Mouse (Mus musculus) thymus, postnatal 4 days (tissue): ENCODE measurements around the gene Cacna1c.

ENCODE experiments used
- DNase-seq: peaks from one replicate; pipeline ENCODE4 v3.0.0; 2021

Cacna1c gene

DNA sequence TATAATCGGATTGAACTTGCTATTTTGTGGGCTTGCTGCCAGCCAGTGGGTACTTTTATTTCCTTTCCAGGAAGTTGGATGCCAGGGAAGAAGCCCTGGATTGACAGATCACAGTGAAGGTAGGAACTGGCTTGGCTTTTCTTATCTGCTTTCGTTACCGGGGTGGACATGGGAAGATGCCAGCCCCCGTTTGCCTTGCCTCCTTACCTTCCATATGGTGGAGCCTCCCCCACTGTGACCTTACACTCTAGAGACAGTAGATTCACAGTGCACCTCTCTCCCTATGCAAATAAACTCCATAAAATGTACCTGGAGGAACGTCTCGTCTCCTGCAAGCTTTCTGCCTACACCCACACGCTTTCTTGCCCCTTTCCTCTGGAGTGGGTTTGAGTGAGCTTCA lies 459.7 kb downstream of the Cacna1c start:
- no peak for DNase-seq

- no peak for DNase-seq
Measured at GRCm38 (mm10) chr6:118735145-118735544, 461.1 kb downstream of the Cacna1c start.

DNA sequence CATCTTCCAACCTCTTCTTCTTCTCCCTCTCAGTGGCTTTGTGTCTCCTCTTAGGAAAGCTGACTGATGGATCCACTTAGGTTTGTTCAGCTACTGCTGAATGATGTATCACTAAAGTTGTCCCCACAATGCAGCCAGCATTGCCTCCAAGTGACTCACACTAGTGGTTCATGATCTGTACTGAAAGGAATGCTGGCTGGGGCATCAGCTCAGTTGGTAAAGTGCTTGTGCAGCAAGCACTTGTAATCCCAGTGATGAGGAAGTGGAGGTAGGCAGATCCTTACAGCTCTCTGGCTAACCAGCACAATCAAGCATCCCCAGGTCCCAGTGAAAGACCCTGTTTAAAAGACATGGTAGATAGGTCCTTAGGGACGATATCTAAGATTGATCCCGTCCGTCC lies 464.3 kb downstream of the Cacna1c start:
- no peak for DNase-seq

GRCm38 (mm10) chr6:118724908-118725307 lies 471.3 kb downstream of the Cacna1c start:
- DNase-seq, result no peak

DNA sequence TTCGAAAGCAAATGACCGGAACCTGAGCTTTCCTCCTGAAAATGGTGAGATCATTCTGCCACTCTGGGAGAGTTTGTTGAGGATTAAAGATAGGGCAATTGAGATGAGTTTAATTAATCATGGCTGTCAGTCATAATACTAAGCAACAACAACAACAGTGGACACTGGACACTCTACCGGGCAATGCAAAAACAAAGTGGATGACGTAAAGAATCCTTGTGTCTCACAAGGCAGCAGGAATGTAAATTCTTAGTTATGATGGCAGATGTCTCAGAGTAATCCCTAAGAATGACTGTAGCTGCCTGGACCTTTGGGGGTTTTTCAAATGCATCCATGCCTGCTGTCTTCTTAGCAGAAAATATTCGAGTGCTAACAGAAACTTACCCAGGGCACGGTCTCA lies 471.8 kb downstream of the Cacna1c start:
- DNase-seq, result no peak

DNA sequence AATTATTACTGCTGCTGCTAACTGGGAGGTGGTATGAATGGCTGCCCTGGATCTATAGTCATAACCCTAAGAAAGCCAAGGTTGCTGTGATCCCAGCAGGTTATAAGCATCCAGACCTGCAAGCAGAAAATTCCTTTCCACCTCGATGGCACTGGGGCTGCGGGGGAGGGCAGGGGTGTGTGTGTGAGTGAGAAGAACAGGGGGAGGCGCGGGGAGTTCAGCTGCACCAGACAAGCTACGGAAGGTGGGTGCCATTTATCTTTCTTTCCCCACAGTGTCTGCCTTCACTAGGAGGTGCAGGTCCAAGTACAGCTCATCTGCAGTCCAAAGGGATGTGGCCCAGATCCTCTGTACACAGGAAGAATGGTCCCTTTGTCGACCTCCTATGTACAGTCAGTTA lies 473.9 kb downstream of the Cacna1c start:
- DNase-seq, result no peak

- DNase-seq, result no peak
Measured at GRCm38 (mm10) chr6:118719486-118719885, 476.7 kb downstream of the Cacna1c start.

DNA sequence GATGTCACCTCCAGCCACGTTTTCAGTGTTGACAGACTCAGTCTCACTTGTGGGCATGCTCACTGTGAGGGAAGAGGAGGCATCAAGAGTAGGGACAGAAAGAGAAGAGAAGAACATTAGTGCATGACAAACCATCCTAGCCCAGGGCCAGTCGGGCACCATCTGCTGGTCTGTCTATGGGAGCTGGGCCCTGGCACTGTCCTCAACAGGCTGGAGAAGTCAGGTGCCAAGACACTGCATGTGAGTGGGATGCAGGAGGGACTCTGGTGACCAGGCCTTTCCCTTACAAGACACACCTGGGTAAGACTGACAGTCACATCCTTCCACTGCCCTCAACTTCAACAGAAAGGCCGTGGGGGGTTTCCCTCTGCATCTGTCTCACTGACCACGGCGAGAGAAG lies 482.9 kb downstream of the Cacna1c start:
- no peak for DNase-seq

GRCm38 (mm10) chr6:118711677-118712322 lies 484.4 kb downstream of the Cacna1c start:
- DNase-seq, result no peak

DNA sequence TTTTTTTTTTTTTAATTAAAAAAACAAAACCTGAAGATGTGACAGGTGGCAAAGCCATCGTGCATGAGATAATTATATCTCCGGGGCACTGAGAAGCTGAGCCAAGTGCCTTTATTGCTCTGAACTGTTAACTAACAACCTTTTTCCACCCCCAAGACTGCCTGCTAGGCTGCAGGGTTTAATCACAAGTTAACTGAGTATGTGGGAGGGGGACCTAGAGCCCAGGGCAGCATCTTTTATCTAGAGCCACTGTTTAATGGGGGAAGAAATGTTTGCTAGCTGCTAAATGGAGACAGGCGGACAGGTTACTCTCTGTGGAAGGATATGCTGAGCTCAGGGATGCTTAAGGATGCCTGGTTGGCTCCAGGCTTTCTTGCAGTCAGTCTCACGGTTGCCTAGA lies 489.2 kb downstream of the Cacna1c start:
- DNase-seq, result no peak

DNA sequence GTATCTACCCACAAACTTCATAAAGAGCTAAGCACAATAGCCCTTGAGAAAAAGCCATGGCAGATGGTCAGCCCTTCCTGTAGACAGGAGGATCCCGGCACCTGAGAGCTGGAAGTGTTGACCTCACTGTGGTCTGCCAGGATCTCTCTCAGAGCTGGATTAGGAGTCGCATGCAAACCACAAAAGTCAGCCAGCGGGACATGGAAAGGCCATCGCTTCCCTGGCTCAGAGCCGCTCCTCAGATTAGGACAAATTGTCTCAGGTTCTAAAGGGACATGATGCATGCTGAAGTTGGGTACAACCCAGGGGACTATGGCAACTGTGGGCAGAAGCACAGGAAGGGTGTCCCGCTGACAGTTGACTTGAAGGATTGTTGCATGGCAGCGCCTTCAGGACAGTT lies 490.4 kb downstream of the Cacna1c start:
- DNase-seq, result no peak

GRCm38 (mm10) chr6:118694626-118695025 lies 501.6 kb downstream of the Cacna1c start:
- no peak for DNase-seq

DNA sequence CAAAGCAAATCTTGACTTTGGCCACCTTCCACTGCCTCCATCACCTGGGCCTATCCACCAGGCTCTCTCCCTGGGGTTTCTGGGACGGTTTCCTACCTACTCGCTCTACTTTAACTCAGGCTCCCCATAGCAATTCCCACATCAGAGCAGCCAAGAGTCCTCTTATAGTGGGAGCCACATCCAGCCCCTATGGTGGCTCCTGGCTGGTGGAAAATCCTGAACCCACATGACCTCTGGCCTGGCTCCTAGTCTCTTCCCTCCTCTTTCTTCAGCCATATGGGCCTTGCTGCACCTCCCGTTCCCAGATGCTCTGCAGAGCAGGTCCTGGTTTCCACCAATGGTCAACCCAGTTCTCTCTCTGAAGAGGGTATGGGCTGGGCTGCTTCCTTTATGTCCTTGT lies 506.8 kb downstream of the Cacna1c start:
- DNase-seq, result no peak

DNA sequence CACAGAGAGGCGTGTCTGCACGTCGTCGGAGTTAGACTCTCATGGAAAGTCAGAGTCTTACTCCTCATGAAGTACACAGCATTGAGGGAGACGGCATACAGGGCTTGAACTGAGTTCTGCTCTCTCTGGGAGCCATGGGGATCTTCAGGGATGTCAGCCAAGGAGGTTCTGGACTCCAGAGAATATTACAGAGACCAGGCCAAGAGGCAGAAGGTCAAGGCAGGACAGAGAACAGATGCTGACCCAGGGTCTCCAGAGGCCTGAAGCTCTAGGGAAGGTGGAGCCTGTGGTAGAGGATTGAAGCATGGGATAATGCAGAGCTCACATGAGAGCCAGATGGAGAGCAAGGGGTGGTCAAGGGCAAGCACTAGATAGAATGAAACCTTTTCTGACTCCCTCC lies 507.4 kb downstream of the Cacna1c start:
- no peak for DNase-seq

DNA sequence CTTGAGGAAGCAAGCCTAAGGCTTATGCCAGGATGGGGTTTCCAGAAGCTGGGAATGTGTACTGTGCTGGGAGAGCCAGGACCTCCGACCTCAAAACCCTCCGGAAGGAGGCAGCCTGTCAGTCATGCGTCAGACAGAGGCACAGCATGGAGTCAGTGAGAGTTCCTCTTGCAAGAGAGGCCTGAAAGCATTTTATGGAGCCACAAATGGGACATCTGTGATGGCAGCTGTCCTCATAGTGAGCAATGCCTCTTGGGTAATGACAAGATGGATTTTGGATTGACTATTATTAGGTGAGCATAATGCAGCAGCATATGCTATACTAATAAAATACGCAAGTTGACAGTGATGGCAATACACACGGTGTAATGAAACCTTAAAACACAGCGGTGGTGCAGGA lies 515.4 kb downstream of the Cacna1c start:
- DNase-seq, result no peak

DNA sequence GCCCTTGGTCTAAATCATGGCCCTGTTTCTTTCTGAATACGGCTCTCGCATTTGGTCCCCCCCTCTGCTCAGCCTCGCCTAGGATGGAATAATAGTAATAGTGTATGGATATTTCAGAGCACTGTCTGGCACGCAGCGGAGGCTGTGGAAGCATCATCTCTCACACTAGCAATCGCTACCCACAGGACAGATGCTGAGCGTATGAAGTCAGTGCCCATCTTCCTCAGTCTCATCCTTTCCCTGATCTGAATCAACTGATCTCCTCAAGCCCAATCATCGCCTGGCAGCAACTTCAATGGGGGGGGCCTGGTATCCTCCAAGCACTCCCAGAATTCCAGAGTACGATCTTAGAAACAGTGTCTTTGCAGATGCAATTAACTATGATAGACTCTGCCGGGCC lies 518.2 kb downstream of the Cacna1c start:
- no peak for DNase-seq

- DNase-seq, result no peak
Measured at GRCm38 (mm10) chr6:118677306-118677705, 518.9 kb downstream of the Cacna1c start.

- no peak for DNase-seq
Measured at GRCm38 (mm10) chr6:118674781-118675180, 521.4 kb downstream of the Cacna1c start.

DNA sequence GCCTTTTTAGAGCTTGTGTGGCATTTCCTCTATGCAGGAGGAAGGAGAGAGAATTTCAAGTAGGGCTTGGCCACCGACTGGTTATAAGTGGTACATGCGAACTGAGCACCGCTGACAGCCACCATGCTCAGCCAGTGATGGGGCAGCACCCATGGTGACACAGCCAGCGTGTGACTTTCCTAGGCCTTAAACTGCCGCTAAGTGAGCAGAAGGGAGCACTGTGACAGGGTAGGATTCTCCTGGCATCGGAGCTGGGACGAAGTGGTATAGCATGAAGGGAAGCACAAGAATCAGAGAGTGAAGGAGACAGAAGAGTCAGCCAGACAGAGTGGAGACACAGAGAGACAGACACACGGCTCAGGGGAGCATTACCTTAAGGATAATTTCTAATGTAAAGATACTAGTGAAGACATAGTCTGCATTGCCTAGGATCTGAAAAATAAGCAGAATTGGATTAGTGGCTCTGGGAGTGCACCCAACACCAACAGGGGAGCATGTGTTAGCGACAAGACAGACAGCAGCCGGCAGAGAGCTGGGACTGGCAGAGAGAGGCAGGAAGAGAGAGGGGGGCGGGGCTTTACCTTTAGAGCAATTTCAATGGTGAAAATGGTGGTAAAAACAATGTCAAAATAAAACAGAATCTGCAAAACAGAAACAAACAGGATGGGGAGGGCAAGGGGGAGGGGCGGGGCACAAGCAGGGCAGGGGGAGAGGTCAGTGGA lies 522.1 kb downstream of the Cacna1c start:
- DNase-seq, result no peak

- no peak for DNase-seq
Measured at GRCm38 (mm10) chr6:118653331-118653730, 542.9 kb downstream of the Cacna1c start.

DNA sequence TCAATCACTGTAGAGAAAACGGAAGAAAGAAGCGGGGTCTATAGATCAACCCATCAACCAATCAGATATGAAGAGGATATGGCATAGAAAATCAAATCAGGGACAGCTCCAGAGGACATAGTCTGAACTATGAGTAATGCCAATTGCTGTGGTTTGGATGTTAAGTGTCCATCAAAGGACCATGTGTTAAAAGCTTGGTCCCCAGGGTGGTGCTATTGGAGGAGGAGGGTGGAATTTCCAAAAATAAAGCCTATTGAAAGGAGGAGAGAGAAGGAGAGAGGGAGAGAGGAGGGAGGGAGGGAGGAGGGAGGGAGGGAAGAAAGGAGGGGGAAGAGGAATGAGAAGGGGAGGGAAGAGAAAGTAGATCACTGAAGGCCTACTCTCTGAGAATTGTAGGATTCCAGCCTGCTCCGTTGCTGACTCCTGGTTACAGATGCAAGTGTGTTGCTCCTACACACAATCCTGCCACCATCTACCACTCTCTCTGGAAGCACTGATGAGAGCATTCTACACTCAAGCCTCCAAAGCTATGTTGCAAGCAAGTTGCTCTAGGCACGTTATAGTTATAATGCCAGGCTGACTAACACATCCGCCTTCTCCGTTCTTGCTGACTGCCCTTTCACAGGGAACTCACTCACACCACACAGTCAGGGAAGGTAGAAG lies 547.0 kb downstream of the Cacna1c start:
- no peak for DNase-seq

- peak; percentile 84 for DNase-seq
Measured at GRCm38 (mm10) chr6:118646265-118647061, 549.8 kb downstream of the Cacna1c start.

- no peak for DNase-seq
Measured at GRCm38 (mm10) chr6:118644866-118645265, 551.4 kb downstream of the Cacna1c start.
